ENCODE assay signal across 19 mouse cellular contexts in the genomic region with DNA sequence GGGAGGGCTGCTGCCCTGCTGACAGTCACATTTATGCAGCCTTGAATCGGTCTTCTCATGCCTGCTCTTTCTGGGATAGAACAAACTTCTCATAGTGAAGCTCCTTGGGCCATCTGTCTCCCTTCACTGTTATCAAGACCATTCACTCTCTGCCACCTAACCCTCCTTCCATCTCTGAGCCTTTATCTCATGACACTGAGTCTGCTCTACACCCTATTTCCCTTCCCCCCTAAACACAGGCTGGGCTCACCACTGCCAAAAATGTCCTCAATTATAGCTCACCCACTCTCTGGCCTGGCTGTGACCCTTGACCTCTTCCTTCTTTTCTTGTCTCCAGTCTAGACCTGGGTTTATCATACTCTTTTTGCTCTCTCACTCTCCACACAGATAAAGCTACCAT.
A peak's percentile ranks its signal among the peaks of the same experiment; 100 is the strongest.
DNase-seq lines count a peak whose midpoint lies in the region; ATAC-seq and TF ChIP-seq lines count a peak whose summit lies in the region.
"Had no signal": no experiment of that assay in that cellular context is flagged by ENCODE, and none has a peak within 500 bp of the region (broad histone marks: within the 10 kb centered on the region; RNA-seq: fewer than 3 reads in every experiment).

No protein-coding gene starts in this region.

- intact Hi-C loops in heart, postnatal 36 days (cut with DNase I), result no loop called here
- intact Hi-C loops in heart, adult 2 months (cut with DNase I), result no loop called here

- no peaks in the 10 kb centered on the region for H3K36me3 ChIP-seq in heart, embryonic 10.5 days
- no peaks in the 10 kb centered on the region for H3K36me3 ChIP-seq in limb, embryonic 10.5 days
- no peaks in the 10 kb centered on the region for H3K36me3 ChIP-seq in heart, adult 2 months (ENCODE audit: control insufficient read depth, insufficient read depth, low read length)
- H3K36me3 ChIP-seq: forebrain, embryonic 15.5 days; hindbrain, embryonic 13.5 days; limb, embryonic 15.5 days; neural tube, embryonic 13.5 days had no signal

- no peaks in the 10 kb centered on the region for H3K9me3 ChIP-seq in heart, embryonic 10.5 days
- H3K9me3 ChIP-seq in limb, embryonic 10.5 days (replicated peaks), result no peaks in the 10 kb centered on the region
- H3K9me3 ChIP-seq: forebrain, embryonic 15.5 days; hindbrain, embryonic 13.5 days; limb, embryonic 15.5 days; neural tube, embryonic 13.5 days had no signal

- DNase-seq in heart, embryonic 10.5 days (ENCODE audit: low spot score), result no peak
- DNase-seq in heart, postnatal 36 days, result no peak
- DNase-seq in c-Kit-negative CD71-positive TER-119-positive erythroid progenitor cells, embryonic 14.5 days (ENCODE audit: low read depth, low spot score), result peak; percentile 68
- DNase-seq in limb, embryonic 10.5 days (ENCODE audit: low spot score), result no peak
- no peak for DNase-seq in ovary, postnatal 10 days (ENCODE audit: low spot score)
- DNase-seq in gastrocnemius, postnatal 4 days (ENCODE audit: low spot score in 2 of 2), result no peak
- DNase-seq in heart, adult 2 months, result no peak
- DNase-seq: adrenal gland, adult 2 months; kidney, adult 2 months; lung, postnatal 4 days; thymus, postnatal 25 days had no signal

- peaks cover 27% of the 10 kb centered on the region for H3K4me1 ChIP-seq in heart, embryonic 10.5 days
- H3K4me1 ChIP-seq in limb, embryonic 10.5 days, result peaks cover 6% of the 10 kb centered on the region
- no peaks in the 10 kb centered on the region for H3K4me1 ChIP-seq in heart, adult 2 months (ENCODE audit: control insufficient read depth, insufficient read depth, low read length)
- H3K4me1 ChIP-seq: forebrain, embryonic 15.5 days; hindbrain, embryonic 13.5 days; limb, embryonic 15.5 days; neural tube, embryonic 13.5 days had no signal

- no peak for TF ChIP-seq CTCF in heart, adult 2 months (IDR thresholded peaks at IDR 0.05)

- no peak overlapping the region for H3K9ac ChIP-seq in heart, adult 2 months (ENCODE audit: low read depth, low read length)
- H3K9ac ChIP-seq: forebrain, embryonic 15.5 days; hindbrain, embryonic 13.5 days; limb, embryonic 15.5 days; neural tube, embryonic 13.5 days had no signal

- H3K27ac ChIP-seq in heart, embryonic 10.5 days, result peak overlapping the region; percentile 50; the same call in 1 of the 2 replicates
- 0 out of 2 replicates have a peak overlapping the region, but pooled peaks have one; percentile 48 for H3K27ac ChIP-seq in limb, embryonic 10.5 days
- H3K27ac ChIP-seq in heart, adult 2 months, result no peak overlapping the region
- H3K27ac ChIP-seq: forebrain, embryonic 15.5 days; hindbrain, embryonic 13.5 days; left cerebral cortex, adult 2 months; limb, embryonic 15.5 days; neural tube, embryonic 13.5 days had no signal

- ATAC-seq in megakaryocyte progenitor cell, adult 5-6 weeks (replicated peaks; ENCODE audit: poor library complexity), result peak; percentile 97
- ATAC-seq: forebrain, embryonic 15.5 days; midbrain, embryonic 16.5 days had no signal

- no peak overlapping the region for H3K4me3 ChIP-seq in heart, embryonic 10.5 days
- H3K4me3 ChIP-seq in limb, embryonic 10.5 days, result no peak overlapping the region
- no peak overlapping the region for H3K4me3 ChIP-seq in heart, adult 2 months
- H3K4me3 ChIP-seq: forebrain, embryonic 15.5 days; hindbrain, embryonic 13.5 days; left cerebral cortex, adult 2 months; limb, embryonic 15.5 days; neural tube, embryonic 13.5 days had no signal

- no peaks in the 10 kb centered on the region for H3K27me3 ChIP-seq in heart, embryonic 10.5 days (ENCODE audit: insufficient read depth, poor library complexity, severe bottlenecking)
- no peaks in the 10 kb centered on the region for H3K27me3 ChIP-seq in limb, embryonic 10.5 days (ENCODE audit: low read depth, poor library complexity, severe bottlenecking)
- H3K27me3 ChIP-seq in heart, adult 2 months (ENCODE audit: control insufficient read depth, insufficient read depth, low read length), result no peaks in the 10 kb centered on the region
- H3K27me3 ChIP-seq: CH12.LX; forebrain, embryonic 15.5 days; hindbrain, embryonic 13.5 days; limb, embryonic 15.5 days; neural tube, embryonic 13.5 days had no signal

- WGBS in heart, embryonic 10.5 days, result 21% methylated on average over 1 of the region's 1 CpGs
- 85% methylated on average over 1 of the region's 1 CpGs for WGBS in limb, embryonic 10.5 days
- 41% methylated on average over 1 of the region's 1 CpGs for WGBS in heart, adult 2 months

- H3K79me2 ChIP-seq in heart, adult 2 months (replicated peaks; ENCODE audit: control insufficient read depth, insufficient read depth, low read length), result no peaks in the 10 kb centered on the region

- TF ChIP-seq POLR2A in heart, adult 2 months (IDR thresholded peaks at IDR 0.05; ENCODE audit: insufficient read depth, low read depth, low read length), result no peak

- TF ChIP-seq EP300 in heart, adult 2 months (IDR thresholded peaks at IDR 0.05; ENCODE audit: insufficient read depth, low read depth, low read length), result no peak
